Mouse (Mus musculus) urinary bladder, postnatal 25 days (tissue): Measurements from ENCODE around the gene 1700030K09Rik.

ENCODE experiments used
- DNase-seq: peaks from one replicate; pipeline ENCODE4 v3.0.0; 2022; ENCODE audit warnings: low spot score

Gene 1700030K09Rik

DNA sequence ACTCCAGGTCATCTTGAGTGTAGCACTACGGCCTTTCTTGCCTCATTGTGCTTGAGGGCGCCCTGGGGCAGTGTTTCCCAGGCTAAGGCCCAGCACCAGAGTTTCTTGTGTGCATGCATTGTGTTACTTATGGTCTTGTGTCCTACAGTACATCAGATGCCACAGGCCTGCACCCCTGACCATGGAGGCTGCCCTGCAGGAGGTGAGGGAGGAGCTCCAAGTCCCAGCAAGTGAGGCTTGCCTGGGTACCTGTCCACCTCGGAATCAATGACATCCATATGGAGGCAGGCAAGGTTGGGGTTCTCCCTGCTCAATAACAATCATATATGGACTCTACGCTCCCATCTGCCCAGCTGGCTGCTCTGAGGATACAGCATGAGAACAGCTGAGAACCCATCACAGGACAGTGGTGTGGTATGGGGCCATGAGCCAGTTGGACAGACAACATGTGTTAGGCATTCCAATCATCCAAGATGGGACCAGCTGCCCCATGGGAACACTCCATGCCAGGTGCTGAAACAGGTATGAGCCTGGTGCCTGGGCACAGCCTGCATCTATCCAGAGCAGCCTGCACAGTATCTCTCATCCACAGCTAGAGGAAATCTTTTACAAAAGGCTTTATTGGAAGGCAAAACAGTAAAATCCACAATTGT lies 16.3 kb downstream of the 1700030K09Rik start:
- DNase-seq = no peak

DNA sequence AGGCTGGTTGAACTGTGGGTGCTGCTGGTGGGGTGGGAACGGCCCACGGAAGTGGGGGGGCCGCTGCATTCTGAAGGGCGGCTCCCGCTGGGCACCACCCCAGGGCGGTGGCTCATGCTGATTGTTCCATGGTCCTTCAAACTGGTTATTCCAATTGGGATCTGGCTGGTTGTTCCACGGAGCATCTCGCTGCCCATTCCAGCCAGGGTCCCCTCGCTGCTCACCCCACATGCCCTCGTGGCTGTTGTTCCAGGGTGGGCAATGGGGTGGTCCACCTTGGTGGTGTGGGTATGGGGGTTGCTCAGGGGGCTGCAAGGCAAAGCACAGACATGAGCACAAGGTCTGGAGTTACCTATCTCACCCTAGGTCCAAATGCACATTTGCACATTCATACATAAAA lies 20.5 kb downstream of the 1700030K09Rik start:
- DNase-seq = no peak

DNA sequence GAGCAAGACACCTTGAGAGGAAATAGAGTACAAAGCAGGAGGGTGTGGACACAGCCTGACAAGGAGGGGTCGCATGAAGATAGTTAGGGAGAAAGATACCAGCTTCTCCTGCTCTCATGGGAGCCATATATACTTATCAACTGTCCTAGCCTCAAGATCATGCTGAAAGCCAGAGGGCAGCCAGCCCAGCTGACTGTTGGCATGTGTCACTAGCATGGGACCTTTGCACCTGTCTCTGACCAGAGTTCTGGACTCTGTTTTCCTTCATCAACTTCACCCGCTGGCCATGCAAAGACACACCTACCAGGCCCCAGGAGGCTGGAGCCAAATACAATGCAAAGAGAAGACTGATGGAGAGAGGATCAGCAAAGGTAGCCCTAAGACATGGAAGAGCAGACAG lies 25.6 kb downstream of the 1700030K09Rik start:
- no peak for DNase-seq

DNA sequence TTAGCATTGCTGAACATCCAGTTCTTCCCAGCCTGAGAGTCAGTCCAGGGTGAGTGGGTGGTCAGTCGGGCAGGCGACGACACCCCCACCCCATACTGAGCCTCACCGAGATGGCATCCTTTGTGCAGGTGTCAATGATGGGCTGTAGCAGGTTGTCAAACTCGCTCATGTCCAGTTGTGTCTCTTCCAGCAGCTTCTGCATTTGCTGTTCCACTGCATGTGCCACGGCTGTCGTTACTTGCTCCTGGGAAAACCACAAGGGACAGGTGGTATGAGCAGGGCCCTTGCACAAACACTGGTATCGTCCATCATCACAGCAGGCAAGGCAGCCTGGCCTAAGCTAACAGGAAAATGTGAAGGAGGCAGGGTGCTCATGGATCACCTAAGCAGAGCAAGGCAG lies 26.3 kb downstream of the 1700030K09Rik start:
- DNase-seq = no peak

DNA sequence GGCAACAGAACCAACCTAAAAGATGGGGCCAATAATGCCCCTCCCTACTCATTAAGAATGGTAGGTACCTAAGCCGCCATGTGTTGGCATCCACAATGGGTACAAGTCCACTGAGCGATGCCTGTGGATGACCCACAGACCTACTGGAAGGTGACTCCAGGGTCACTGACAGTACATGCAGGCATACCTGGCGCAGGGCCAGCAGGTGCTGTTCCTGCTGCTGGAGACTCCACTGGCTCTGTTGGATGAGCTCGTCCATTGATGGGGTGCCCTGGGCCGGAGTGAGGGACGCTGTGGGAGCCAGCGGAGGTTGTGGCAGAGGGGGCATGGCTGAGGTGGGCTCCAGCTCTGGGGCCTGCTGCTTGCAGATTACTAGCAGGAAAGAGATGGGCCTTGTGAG lies 27.0 kb downstream of the 1700030K09Rik start:
- no peak for DNase-seq

DNA sequence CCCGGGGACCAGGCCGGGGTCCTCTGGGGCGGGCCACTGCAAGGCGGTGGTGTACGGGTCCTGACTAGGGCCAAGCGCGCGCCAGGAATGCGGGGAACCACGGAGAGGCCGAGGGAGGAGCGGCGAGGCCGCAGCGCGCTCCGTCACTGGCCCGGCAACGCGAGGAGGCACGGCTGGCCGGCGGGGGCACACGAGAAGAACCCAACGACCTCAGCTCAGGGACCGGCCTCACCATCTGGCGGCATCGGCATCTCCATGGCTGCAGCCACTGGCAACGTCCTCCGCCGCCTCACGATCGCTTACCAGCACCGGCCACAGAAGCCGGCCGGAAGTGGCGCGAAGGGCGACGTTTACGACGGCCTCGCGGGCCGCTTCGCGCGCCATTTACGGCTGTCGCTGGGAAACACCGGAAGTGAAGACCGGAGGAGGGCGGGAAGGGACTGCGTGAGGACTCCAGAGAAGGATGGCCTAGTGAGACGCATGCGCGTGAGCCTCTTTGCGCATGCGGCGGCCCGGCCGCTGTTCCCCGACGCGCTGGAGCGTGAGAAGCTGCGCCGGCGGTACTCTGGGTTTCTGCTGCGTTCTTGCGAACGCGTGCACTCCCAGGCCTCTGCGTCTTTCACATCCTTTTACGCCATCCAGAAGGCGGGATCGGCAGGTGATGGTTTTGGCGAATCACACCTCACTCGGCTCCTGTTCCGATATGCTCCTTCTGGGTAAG lies 31.3 kb downstream of the 1700030K09Rik start, which contains the start of gene Cherp:
Cherp (minus strand) TSS at position 401 of the 721 bp plus-strand sequence.
- DNase-seq = peak; percentile 90

DNA sequence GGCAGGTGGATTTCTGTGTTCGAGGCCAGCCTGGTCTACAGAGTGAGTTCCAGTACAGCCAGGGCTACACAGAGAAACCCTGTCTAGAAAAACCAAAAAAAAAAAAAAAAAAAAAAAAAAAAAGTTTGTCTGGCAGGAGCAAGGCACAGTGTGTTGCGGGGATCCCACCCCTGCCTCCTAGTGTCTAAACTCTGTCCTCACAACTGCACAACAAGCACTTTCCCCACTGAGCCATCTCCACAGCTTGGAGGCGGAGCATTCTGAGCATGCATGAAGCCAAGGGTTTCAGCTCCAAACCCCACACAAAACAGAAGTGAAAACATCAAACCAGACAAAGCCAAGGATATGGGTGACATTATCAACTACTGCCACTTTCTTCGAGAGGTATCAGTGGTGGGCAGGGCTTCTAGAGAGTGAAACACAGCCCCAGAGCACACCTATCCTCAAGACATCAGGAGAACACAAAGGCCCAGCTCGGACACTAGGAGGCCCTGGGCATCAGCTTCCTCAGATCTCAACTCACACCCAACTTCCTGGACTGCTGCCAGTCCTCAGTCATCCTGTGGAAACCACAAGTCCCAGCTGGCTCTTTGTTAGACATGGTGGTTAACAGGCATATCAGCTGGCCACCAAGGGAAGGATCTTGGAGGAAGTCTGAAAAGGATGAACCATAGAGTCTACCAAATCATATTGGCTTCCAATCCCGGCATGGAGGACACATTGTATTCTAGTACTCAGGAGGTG lies 41.9 kb downstream of the 1700030K09Rik start:
- DNase-seq = no peak

DNA sequence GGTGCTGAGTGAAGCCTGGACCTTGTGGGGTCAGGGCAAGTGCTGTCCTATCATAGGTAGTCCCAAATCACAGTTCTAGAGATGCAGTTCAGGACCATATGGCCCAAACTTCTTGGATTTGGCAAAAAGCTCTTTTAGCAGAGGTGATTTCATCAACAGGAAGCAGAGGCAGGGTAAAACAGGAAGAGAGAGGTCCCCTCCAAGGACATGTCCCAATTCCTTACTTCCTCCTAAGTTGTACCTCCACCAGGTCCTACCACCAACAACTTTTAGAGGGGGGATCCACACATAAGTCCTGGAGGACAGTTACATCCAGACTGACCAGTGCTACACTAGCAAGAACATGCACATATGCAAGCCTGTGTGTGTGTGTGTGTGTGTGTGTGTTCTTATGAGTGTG lies 43.3 kb downstream of the 1700030K09Rik start:
- DNase-seq = no peak

DNA sequence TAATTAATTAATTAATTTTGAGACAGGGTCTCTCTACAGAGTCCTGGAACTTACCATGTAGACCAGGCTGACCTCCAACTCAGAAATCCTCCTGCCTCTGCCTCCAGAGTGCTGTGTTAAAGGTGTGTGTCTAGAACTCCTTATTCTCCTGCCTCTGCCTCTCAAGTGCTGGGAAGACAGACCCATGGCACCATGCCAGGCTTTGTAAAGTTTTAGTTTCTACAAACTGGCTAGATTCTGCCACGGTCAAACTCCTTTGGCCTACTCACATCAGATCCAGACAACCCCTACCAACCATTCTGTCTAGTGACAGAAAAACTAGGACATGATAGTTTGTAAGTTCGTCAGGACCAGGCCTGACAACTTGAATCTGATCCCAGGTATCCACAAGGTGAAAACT lies 47.3 kb downstream of the 1700030K09Rik start:
- DNase-seq = no peak

DNA sequence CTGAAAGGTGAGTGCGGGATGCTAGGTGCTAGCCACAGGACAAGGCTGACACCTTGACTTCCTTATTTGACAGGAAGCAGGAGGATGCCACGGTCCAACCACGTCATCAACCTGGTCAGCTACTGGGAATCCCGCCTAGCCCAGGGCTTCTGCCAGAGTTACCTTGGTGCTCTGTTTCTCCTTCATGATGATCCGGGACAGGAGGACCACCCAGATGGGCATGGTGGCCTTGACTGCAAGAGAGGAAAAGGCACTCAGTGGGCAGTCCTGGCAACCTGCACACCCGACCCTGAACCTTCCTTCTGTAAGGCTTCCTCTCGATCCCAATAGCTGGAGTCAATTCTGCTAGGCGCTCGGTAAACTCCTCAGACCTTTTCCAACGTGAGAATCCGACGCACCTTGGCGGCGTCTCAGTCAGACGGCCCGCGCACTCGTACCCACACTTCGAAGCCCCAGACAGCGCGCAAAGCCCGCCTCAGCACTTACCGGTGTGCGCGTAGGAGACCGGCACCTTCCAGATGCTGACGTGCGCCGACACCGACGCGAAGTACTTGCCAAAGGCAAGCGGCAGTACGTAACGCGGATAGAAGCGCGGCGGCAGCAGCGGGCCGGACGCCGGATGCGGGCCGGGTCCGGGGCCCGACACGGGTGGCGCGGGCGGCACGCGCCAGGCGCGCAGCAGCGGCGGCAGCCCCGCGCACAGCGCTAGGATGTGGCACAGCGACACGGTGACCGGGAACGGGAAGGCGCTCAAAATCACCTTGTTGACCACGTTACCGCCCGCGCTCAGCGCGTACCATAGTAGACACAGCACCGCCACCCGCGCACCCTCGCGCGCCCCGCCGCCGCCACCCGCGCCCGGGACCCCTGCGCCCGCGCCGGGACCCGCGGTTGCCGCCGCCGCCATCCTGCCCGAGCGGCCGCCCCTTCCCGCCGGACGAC lies 48.3 kb downstream of the 1700030K09Rik start, which contains the start of gene Slc35e1:
Slc35e1 (minus strand) TSS at position 935 of the 942 bp plus-strand sequence.
- no peak for DNase-seq

DNA sequence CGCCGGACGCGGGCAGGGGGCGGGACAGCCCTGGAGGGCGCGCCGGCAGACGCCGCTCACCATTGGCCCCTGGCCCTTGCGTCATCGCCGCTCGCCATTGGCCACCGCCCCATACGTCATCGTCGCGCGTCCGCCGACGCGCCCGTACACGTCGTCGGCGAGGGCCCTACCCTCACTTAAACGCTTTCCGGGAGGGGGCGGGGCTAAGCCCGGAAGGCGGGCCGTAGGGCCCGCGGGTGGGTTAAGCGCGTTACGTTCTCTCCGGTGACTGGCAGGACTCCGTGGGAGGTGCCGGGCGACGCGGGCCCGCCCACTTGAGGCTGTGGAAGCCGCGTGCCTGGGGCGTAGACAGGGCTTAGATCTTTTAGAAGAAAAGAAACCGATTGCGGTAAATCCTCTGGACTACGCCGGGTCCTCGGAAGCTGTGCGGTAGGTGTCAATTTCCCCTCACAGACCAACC lies 49.0 kb downstream of the 1700030K09Rik start:
- peak; percentile 100 for DNase-seq

DNA sequence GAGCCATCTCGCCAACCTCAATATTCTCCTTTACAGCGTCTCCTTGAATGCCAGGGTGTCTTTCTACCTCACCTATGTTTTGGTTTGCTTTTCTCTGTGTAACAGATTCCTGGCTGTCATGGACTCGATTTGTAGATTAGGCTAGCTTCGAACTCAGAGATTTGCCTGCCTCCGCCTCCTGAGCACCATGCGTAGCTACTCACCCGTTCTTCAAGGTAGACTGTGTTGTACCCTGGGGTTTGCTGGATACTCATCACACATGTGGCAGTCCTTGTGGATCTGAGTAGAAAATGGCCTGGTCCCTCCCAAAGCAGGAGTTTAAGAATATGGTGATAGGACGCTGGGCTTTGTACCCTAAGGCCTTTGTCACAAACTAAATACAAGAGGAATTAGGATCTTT lies 49.7 kb downstream of the 1700030K09Rik start:
- DNase-seq = no peak

DNA sequence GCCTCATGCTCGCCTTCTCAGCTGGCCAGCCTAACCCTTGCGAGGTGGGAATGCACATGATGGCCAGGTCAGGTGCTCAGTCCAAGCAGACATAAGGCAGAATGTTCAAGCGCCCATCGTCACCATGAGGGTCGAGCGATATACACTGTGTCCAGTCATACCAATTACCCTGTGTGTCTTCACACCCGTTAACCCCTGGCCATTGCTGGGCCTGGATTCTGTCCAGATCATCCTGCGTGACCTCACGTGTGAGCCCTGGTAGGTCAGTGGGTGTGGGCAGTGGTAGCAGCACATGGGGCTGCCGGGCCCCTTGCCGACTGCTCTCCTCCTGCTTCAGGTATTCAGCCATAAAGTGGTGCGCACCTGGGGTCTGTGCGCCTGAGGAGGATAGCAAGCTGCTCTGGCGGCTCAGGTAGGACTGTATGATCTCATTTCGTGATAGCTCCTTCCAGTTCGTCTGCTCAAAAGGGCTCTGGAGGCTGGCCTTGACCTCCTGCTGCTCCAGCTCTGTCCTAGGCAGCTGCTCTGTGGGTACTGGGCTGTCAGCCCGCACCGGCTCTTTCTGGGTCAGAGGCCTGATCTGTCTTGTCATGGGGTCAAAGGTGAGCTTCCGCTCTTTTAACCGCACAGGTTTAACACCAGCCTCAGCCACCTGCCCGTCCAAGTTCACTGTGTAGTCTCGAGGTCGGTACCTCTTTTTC lies 51.9 kb downstream of the 1700030K09Rik start:
- DNase-seq = no peak

DNA sequence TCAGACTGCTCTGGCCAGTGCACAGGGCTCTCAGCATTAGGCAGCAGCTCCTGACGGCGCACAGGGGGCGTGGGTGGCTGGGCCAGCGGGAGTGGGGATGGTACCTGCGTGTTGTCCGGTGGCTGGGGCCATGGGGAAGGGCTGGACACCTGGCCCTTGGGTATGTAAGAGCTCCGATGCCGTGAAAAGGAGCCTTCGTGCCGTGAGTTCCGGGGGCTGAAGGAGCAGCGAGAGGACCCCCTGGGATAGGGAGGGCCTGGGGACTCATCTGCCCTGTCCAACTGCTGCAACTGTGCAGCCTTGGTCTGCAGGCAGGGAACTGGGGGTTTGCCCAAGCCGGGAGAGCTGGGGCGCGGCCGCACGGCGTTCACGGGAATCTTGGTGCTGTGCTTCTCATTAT lies 52.5 kb downstream of the 1700030K09Rik start:
- DNase-seq = no peak

DNA sequence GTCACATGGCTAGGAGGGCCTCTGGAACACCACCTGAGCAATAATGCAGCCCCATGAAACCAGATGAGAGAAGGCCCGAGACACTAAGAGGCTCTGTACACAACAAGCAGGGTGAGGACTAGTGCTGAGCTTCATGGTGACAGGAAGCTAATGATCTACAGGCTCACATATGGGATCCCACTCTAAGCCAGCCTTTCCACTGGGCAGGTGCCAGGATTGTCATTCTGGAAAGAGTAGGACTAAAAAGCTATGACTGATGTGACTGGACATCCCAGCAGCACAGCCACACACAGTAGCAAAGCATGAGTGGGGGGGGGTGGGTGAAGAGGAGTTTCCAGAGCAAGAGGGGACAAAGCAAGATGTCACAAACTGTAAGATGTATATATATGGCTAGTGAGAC lies 54.2 kb downstream of the 1700030K09Rik start:
- no peak for DNase-seq

DNA sequence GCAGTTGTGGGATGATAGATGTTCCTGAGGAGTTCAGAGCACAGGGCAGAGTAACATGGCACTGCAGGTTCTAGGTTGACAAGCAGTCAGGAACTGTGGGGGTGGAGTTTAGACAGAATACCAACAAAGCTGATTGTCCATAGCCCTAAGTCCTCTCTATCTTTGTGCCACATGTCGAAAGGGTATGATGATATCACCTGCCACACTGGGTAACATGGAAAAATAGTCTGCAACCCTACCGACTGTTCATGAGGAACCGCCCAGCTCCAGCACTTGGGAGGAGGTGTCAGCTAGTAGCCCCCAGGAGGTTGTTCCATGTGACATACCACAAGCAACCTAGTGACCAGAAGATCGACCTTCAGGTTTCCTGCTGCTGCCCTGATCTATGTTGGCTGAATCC lies 54.8 kb downstream of the 1700030K09Rik start:
- DNase-seq = no peak

DNA sequence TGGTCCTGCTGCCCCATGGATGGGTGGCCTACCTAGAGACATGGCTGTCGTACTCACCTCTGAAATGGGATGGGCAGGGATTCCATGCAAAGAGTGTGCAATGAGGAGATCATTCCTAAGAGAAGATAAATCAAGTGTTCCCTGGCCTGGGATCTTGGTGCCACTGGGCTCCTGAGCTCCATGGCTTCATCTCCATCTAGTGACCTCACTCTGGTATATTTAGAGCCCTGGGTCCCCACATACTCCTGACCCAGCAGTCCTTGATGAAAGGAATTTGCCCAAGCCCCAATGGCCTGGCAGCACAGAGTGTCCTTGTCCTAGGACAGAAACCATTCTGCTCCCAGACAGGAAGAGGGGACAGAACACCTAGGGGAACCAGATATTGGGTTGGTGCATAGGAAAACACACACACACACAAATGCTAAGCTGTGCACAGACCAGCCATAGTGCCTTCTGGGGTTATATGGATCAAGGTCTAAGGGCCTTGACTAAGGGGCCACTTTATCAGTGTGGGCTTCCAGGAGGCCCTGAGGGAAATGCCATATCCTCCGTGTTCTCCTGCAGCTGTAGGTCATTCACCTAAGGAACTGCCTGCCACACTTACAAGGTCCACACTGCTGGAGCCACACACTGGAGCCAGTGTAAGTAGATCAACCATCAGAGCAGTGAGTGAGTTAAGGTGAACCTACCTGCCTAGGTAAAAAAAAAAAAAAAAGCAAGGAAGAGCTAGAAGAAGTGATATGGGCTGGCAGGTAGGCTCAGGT lies 56.0 kb downstream of the 1700030K09Rik start:
- no peak for DNase-seq

DNA sequence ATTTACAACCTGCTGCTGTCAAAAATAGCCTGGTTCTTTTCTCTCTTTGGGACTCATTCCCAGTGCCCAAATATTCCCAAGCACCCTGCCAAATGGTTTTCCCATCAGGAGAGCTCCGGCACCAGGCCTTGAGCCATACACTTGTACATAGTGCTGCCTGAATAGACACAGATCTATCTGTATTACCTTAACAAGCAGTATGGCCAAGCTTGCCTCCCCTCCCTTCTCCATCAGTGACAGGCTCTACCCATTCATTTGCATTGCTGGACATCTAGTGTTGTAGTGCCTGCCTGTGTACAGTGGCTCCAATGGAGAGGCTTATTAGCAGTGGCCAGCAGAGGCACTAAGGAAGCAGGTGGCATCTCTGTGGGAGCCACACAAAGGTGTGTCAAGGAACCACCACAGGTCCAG lies 56.8 kb downstream of the 1700030K09Rik start:
- DNase-seq = no peak

DNA sequence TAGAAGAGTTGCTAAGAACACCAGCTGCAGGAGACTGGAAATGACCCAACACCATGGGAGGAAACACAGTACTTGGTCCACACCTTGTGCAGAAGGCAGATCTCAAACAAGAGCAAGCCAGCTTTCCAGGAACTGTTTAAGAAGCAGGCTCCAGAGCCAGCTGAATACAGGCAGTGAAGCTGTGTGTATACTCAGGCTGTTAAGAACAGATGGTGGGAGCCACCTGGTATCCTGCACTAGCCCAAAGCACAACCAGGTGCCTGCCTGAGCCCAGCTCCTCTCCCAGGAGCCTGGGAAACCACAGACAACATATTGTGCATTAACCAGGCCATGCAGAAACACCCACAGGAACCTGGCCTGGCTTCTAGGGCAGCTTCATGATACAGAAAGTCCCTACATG lies 60.5 kb downstream of the 1700030K09Rik start:
- no peak for DNase-seq

DNA sequence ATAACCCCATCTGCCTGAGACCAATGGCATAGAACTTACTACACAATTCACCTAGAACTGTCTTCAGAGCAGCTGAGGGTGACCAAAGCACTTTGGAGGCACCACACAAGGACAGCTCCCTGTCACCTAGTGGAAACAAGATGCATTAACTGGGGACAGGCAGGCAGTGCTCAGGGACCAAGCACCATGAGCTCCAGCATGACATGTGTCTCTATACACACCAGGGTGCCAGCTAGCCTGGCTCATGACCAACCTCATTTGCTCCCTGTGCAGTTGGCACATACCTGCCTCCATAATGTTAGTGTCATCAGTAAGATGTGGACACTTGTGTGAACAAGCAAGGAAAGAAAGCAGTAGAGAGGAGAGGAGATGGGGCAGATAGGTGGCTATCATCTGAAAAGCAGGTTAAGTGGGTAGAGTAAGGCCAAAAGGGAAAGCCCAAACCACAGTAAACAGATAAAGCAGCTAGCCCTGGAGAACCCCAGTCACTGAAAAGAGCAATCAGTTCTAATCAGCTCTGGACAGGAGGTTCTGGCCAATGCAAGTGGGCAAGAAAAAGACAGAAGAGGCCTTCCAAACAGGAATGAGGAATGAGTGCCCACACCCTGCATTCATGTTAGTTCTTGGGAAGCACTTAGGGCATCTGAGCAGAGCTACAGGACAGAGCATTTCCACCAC lies 61.1 kb downstream of the 1700030K09Rik start:
- DNase-seq = no peak
